Mouse (Mus musculus) 416B (cell line): ENCODE measurements around the gene Mterf2.

Experiments
- DNase-seq: peaks from one replicate; pipeline ENCODE4 v3.0.0; 2011; ENCODE audit warnings: low read depth

The Mterf2 gene

DNA sequence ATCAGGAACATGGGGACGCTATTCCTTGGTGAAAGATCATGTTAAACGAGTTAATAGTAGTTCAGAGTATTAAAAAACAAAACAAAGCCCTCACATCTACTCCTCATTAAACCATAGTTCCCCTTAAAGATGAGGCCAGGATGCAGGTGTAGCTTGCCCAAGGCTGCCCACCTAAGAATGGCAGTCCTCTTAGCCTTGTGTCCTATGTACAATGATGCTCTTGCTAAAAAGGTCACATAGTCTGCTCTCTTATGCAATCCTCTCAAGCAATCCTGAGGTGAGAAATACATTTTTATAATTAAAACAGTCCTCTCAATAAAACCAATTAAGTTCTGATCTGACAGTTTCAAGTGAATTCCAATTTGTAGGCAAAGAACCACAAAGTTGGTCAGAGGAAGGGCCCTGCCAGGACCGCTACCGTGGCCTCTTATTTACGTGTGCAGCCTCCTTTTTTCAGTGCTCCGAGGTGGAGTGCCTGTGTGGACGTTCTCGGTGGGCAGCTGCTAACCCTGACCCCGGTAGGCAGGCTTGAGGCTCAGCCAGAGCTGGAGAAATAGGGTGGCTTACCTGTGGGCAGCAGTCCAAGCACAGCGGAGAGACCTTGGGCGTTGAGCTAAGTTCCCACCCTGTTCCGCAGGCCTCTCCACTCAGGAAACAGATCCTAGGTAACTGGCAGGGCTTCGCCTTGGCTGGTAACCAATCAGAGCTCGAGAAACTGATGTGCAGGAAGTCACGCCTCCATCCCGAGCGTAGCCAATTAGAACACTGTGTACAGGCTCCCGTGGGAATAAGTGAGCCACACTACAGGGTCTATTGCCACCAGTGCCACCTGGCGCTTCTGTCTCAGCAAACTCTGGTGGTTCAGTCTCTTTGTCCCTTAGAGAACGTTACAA lies at the start of gene Mterf2:
TSS of gene Mterf2 (minus strand) at position 633 of the 893 bp plus-strand sequence.
- DNase-seq = peak; percentile 99

DNA sequence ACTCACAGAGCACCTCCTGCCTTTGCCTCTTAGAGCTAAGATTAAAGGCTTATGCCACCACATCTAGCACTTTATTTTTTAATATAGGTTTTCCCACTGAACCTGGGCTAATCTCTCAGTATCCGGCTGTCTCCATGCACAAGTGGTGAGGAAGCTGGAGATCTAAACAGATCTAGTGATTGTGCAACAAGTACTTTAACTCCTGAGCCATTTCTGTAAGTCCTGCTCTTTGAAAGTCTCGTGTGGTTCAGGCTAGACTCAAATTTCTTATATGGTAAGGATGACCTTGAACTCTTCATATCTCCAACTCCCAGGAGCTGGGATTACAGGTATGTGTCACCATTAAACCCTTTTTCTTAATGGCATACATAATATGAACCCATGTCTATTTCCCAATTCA lies 48.8 kb upstream of the Mterf2 start:
- peak; percentile 70 for DNase-seq

DNA sequence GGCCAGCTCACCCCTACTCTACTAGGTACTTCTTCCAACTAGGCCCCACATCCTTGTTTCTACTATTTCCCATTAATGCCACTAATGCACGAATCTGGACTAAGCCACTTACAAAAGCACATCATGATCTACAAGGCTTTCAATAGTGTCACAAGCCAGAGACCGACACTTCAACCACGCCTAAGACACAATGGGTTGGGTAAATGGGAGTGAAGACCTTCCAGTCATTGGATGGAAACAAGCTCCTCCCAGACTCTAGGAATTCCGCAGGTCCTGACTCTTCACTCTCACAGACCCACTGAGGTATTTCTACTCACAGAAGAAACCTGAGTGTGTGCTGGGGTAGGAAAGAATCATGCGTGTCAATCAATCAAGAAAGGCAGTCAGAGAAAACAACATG lies 37.5 kb upstream of the Mterf2 start:
- no peak for DNase-seq

DNA sequence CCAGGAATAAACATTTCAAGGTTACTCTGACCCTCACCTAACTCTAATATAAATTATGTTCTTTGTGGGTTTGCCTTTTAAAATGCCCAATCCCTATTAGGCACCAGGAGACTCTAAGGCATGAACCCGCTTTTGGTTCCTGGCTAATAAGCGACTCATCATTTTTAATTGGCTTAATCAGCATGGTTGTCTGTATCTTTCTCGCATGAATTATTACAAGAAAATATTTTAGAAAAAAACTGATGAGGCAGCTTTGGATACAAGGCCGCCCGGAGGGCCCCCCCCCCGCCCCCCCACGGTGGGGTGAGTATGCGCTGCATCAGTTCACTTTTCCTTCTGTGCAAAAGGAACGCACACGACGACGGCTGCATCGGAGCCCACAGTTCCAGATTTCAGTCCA lies 37.0 kb upstream of the Mterf2 start:
- no peak for DNase-seq

DNA sequence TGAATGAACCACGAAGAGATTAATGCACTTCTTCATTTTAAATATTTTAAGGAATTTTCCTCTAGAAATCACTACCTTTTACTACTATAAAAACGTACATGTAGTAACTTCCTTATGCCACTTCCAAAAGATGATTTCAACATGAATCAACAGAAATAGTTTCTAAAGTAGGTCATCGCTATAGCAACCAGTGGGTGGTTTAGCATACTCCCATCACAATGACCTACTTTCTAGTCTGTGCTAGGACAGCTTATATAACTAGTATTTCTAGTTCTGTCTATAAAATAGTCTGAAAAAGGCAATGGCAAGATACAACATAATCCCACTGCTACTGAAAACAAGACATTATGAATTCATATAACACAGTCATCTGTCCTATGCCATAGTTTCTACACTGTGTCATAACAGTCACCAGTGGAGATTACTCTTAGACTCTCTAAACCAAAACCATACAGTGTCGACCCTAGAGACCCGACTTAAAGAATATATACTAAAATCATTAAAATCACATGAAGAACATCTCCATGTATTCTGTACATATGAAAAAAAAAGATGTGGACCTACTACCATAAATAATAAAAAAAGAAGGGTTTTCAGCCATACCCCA lies 34.0 kb upstream of the Mterf2 start:
- peak; percentile 48 for DNase-seq

DNA sequence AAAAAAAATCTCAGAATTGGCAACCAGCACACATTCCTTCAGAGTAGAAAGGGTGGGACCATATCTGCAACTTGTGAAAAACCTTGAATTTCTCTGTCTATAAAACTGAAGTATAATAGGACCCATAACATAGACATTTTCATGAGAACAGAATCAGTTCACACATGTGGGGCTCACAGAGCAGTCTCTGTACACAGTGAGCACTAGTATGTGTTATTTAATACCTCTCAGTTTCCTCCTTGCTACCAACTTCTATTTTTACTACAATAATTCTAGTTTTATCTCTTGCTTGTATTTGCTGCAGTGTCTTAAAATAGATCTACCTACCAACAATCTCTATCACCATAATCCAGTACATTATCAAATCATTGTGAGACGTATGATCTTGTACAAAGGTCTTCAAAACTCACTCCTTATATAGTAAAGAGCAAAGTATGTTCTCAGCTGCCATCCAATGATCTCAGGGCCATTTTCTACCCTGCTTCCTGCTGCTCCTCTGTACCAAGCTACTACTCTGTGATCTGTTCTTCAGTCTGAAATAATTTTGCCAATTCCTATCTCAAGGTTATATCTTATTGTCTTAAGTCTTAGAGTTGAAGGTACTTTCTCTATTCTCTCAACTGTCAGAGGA lies 32.3 kb upstream of the Mterf2 start:
- no peak for DNase-seq

DNA sequence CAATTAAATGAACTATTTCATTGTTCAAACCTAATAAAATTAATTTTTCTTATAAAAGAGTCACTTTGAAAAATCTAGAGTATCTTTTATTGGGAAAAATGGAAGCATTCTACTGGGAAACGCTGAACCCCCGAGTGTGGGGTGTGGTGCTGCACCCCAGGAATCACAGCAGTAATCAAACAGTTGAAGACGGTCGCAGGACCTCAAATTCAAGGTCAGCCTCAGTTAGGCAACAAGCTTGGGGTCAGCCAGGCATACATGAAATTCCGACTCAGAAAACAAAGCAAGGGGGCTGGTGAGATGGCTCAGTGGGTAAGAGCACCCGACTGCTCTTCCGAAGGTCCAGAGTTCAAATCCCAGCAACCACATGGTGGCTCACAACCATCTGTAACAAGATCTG lies 29.6 kb upstream of the Mterf2 start:
- DNase-seq = no peak

DNA sequence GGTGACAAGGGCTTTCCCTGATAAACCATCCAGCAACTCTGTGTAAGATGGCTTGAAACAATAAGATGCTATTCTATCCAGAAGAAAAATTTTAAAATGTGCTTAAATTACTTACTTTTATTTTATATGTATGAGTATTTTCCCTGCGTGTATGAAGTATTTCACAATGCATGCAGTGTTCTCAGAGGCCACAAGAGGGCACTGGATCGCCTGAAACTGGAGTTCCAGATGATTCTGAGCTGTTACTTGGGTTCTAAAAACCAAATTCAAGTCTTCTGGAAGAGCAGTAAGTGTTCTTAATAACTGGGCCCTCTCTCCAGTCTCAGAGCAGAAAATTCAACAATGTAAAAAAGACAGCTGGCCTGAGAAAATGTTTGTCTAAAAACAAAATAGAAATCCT lies 26.4 kb upstream of the Mterf2 start:
- DNase-seq = peak; percentile 78

DNA sequence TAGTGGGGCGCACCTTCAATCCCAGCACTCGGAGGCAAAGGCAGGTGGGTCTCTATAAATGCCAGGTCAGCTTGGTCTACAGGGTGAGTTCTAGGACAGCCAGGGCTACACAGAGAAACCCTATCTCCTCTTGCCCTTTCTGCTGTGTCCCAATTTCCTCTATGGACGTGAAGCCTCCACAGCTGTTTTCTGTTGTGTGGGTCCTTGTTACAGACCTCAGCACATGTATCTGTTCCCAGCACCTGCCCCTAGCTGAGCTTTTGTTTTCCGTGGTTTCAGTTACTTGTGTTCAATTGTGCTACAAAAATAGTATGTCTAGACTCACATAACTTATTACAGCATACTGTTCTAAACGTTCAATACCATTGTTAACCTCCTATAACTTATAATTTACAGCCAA lies 21.4 kb upstream of the Mterf2 start:
- DNase-seq = no peak

DNA sequence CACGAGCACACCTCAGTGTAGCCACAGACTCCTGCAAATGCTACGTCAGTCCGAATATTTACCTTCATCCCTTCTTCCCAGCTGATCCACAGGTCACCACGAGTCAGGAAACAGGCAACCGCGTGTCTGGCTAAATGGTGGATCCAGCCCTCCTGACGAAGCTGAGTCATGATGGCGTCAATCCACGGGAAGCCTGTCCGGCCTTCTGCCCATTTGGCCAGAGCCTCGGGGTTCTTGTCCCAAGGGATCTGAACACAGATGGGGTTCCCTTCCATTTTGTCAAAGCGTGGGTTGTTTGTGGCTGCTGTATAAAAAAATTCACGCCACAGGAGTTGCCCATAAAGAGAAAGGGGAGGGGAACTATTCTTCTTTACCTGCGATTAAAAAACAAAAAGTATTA lies 18.5 kb upstream of the Mterf2 start:
- DNase-seq = no peak

DNA sequence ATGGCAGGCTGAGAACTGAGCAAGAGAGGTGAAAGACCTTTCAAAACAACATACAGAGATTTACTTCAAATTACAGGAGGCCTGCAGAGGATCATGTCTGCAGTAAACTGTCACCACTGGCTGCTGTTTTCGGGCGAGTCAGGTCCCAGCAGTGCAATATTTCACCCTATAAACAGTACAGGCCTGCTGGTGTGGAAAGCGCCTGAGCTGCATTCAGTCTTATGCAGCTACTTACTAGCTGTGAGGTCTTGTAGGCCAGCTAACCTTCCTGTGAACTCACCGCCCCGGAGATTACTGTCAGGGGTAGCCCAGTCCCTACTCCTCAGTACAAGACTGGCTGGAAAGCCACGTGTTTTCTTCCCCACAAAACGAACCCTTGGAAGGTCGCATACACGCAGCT lies 13.6 kb upstream of the Mterf2 start:
- DNase-seq = no peak

DNA sequence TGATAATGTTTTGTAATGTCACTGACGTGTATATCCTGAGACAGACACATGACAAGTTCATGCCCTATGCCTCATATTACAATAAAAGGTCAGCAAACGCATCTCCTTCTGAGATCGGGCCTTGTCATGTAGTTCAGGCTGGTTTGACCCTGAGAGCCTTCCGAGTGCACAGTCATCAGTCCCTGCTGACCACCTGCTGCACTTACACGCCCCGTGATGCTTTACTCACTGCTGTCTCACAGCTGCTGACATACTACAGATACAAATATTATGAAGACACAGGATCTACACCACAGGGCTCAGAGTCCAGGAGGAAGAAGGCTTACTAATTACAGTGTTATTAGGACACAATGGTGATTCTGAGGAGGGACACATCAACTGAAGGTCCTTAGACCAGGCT lies 8.7 kb upstream of the Mterf2 start:
- no peak for DNase-seq

DNA sequence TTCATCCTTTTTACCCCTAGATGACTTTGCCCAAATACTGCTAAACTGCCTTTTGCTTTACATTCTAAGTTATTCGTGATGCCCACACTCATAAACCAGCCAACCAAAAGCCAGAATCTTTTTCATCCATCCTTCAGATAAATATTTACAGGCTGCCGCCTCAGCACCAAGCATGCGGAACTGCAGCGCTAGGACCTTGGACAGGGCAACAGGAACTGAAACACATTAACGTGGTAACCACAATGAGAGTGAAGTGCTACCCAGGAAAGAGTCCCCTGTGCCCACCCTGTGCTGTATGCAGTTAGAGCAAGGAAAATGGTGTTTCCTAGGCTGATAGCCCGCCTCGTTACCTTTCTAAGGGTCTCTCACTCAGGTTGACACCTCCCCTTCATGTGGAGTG lies 626 bp upstream of the Mterf2 start:
- peak; percentile 51 for DNase-seq

DNA sequence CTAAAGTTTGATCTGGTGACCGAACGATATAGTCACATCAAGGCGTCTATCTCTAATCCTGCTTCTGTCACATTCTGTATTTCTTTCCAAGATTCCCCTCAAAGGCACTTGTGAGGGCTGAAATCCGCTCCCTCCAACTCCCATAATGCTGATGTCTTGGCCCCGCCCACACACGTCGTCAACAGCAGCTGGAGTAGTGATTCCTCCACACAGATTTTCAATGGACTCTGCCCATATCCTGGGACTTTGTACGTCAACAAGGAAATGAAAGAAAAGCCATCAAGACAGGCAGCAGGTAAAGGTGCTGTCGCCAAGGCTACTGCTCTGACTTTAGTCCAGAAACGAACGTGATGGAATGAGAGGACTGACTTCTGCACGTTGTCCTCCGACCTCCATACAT lies 2.6 kb downstream of the Mterf2 start:
- no peak for DNase-seq

DNA sequence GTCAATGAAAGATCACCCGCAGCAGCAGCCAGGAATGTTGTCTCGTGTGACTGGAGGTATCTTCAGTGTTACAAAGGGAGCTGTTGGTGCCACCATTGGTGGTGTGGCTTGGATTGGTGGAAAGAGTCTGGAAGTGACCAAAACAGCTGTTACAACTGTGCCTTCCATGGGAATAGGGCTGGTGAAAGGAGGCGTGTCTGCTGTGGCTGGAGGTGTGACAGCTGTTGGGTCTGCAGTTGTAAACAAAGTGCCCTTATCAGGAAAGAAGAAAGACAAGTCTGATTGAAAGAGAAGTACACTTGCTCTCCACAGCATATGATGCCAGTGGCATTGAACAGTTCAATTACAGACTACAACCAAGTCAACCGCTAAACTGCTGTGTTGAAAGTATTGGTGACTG lies 13.4 kb downstream of the Mterf2 start:
- DNase-seq = no peak

DNA sequence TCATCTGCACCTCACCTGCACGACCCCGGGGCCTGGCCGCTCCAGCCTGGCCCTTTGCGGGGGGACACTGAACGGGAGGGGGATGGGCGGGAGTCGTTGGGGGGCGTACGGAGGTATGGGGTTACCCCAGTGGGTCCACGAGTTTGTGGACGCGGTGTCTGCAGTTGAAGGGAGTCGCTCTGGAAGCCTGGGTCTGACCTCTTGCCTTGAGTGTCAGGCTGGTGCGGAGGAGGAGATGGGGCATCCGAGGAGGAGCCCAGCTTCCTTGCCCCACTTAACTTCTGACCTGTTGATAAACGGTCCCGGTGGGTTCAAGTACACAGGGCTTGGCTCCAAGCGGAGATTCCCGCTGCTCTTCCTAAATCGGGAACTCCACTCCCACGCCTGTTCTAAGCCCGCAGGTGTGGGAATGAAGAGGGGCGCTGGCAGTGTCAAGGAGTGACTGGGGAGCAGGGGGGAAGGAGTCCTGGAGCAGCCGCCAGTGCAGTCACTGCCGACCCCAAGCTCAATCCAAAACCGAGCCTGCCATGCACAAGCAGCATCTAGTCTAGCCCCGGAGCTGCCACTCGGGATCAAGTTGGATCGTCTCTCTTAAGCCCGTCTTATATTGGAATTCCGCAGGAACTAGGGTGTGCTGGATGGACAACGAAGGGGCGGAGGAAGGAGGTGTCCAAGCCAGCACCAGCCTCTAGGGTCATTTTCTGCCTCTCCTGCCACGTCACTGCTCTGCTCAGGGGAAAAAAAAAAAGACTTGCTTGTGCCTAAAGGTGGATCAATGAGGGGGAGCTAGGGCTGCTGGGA lies 24.5 kb downstream of the Mterf2 start:
- DNase-seq = peak; percentile 67

DNA sequence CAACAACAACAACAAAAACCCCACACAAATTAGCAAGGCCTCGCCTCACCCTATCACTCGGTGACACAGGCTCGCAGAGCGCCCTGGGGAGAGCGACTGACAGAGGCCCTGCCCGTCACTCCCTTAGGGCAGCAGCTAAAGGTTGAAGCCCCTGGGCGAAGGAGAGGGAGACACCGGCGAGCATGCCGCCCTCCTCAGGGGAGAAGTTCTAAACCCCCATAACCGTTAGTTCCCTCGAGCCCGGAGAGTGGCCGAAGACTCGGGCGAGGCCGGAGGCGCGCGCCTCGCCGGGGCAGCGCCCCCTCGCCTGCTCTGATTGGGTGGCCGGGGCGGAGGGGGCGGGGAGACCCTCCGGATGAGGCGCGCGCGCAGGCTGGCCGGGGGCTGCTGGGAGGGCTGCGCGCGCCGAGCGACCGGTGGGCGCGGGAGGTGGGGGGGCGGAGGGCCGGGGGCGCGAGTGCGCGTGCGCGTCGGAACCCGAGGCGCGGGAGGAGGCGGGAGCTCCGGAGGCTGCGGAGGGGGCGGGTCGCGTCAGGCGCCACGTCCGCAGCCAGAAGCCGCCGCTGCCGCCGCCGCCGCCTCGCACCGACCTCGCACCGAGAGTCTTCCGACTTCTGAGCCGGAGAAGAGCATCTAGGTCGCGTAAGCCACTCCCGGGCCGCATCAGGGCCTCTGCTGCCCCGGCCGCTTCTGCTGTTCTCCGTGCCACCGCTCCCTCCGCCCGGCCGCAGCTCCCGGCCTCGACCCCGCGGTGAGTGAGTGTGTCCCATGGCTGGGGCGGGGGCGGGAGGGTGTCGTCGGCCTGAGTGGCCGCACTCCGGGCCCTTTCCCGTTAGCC lies 25.4 kb downstream of the Mterf2 start, which contains the start of the genes Fhl4 and Tmem263:
TSS of gene Fhl4 (minus strand) at position 249 of the 838 bp plus-strand sequence.
TSS of gene Tmem263 (plus strand) at position 381 of the 838 bp plus-strand sequence.
- peak; percentile 87 for DNase-seq

DNA sequence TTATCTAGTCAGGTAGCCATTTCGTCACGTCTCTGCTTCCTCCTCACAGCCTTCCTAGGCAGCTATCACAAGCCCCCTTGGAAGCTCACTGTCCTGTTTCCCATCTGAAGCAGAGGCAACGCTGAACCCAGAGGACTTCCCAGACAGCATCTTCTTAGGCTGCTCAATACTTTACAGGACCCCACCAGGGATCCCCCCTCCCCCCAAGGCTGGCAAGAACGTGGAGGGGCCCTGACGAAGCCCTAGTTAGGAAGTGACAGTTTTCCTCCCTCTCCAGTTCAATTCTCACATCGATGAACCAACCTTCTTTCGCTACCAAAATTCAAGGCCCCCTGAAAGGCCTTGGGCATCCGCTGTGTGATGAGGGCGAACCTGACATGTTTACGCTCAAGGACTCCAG lies 26.0 kb downstream of the Mterf2 start:
- no peak for DNase-seq

DNA sequence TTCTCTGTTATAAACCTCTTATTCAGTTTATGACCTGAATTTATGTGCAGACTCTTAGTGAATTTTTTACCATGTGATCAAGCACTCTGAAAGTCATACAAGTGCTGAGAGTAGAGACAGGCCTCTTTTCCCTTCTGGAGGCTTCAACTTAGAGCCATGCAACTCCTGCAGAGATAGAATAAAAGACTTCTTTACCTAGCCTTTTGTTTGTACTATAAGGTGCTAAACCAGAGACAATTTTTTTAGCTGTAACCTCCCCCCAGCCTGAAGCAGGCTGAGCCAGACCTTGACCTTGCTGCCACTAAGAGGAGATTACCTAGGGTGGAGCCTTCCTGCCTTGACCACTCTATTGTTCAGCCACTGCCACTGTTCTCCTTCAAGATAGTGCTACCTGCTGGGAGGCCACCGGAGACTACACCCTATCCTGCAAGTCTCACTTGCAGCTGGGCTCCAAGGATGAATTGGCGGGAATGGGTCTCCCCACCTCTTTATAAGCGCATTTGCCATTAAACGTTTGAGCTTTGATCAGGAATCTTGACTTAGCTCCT lies 56.1 kb downstream of the Mterf2 start:
- no peak for DNase-seq
